Mouse (Mus musculus) hindbrain, embryonic 14.5 days (tissue): ENCODE data around the gene Pfn1. TPM values are rescaled to one million over a fixed set of nuclear protein-coding genes. Genes with fewer than 3 reads are reported as not detected.
A peak's percentile ranks its signal among the peaks of the same experiment; 100 is the strongest.

Experiments used
- ATAC-seq: fragments of 200-750 bp; cut with Nextera tagmentation; 2 replicates; pipeline ENCODE4 v1.8.0; 2017; ENCODE audit warnings: moderate number of reproducible peaks, mild to moderate bottlenecking, moderate TSS enrichment, moderate library complexity; ENCODE audit not compliant: low FRiP score
- DNase-seq: peaks from one replicate; pipeline ENCODE4 v3.0.0-alpha.2; 2015; ENCODE audit warnings: low spot score
- H3K27ac ChIP-seq: fragments of 300-500 bp; sonication (generic); 2 replicates; pipeline ENCODE4 v1.5.1; 2014; ENCODE audit warnings: mild to moderate bottlenecking, moderate library complexity
- H3K27me3 ChIP-seq: fragments of 300-500 bp; sonication (generic); 2 replicates; pipeline ENCODE4 v1.6.1; 2014; ENCODE audit warnings: mild to moderate bottlenecking, low read length, mixed read lengths; ENCODE audit not compliant: control insufficient read depth, insufficient read depth
- H3K36me3 ChIP-seq: fragments of 300-500 bp; sonication (generic); replicated peaks from 2 replicates; pipeline ENCODE4 v1.6.1; 2014; ENCODE audit not compliant: control insufficient read depth, insufficient read depth
- H3K4me1 ChIP-seq: fragments of 300-500 bp; sonication (generic); replicated peaks from 2 replicates; pipeline ENCODE4 v1.6.1; 2014; ENCODE audit warnings: antibody characterized with exemption, low read length, mixed read lengths; ENCODE audit not compliant: control insufficient read depth, insufficient read depth
- H3K4me2 ChIP-seq: fragments of 300-500 bp; sonication (generic); replicated peaks from 2 replicates; pipeline ENCODE4 v1.6.1; 2014; ENCODE audit warnings: mild to moderate bottlenecking, moderate library complexity
- H3K4me3 ChIP-seq: fragments of 300-500 bp; sonication (generic); replicated peaks from 2 replicates; pipeline ENCODE4 v1.5.1; 2014; ENCODE audit warnings: mild to moderate bottlenecking, low read length
- H3K9ac ChIP-seq: fragments of 300-500 bp; sonication (generic); 2 replicates; pipeline ENCODE4 v1.6.1; 2014
- H3K9me3 ChIP-seq: fragments of 300-500 bp; sonication (generic); 2 replicates; pipeline ENCODE4 v1.6.1; 2016; ENCODE audit warnings: low read length; ENCODE audit not compliant: control insufficient read depth
- WGBS: fragments of 180-500 bp; shearing (Covaris S2); extraction: QIAGEN DNeasy Blood & Tissue Kit; methylation state at CpG from one replicate; pipeline ENCODE4 v1.1.7; 2014; 5-methylcytosine and 5-hydroxymethylcytosine counted together
- polyA plus RNA-seq: library from polyadenylated mRNA; unstranded; fragments of >200 nt; fragmentation: Nextera tagmentation; extraction: Ambion mirVana; gene quantifications from 2 replicates; pipeline ENCODE4 v1.2.1, GENCODE M21; 2014

Pfn1 gene
- polyA plus RNA-seq, 1 experiment from 2014 or later = 703 TPM

GRCm38 (mm10) chr11:70679361-70679760 lies 24.9 kb upstream of the Pfn1 start:
- Histone ChIP-seq H3K27me3 (no peaks in the 10 kb centered on the region), H3K36me3 (peaks cover 84% of the 10 kb centered on the region), H3K4me3 (no peak overlapping the region), H3K4me2 (no peak overlapping the region), H3K9ac (no peak overlapping the region), H3K4me1 (peaks cover 8% of the 10 kb centered on the region; the same call in 1 of the 2 replicates), H3K27ac (no peak overlapping the region), H3K9me3 (no peaks in the 10 kb centered on the region)
- no peak for ATAC-seq
- WGBS = 98% methylated on average over 8 of the region's 8 CpGs
- DNase-seq = no peak

DNA sequence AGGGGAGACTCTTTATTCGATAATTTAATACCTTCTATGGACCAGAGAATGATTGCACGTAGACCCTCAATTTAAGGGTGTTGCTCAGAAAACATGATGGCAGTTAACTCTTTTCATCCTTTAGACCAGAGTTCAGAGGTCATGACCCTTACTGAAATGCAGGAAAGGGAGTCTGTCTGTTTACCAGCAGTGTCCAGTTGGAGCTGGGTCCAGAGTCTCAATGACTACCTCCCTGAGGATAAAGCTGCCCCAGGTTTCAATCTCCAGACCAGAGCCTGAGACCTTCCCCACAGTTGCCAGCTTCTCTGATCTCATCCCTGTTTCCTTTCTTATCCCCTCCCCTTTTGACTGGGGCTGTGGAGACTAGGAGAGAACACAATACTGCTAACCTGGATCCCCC lies 24.1 kb upstream of the Pfn1 start:
- no peak overlapping the region for H3K9ac ChIP-seq
- H3K36me3 ChIP-seq = peaks cover 82% of the 10 kb centered on the region
- H3K4me1 ChIP-seq = peaks cover 8% of the 10 kb centered on the region; the same call in 1 of the 2 replicates
- H3K27ac ChIP-seq = no peak overlapping the region
- no peaks in the 10 kb centered on the region for H3K9me3 ChIP-seq
- ATAC-seq (no peak), DNase-seq (no peak)
- no peaks in the 10 kb centered on the region for H3K27me3 ChIP-seq
- no peak overlapping the region for H3K4me2 ChIP-seq
- no peak overlapping the region for H3K4me3 ChIP-seq
- 72% methylated on average over 2 of the region's 2 CpGs for WGBS

DNA sequence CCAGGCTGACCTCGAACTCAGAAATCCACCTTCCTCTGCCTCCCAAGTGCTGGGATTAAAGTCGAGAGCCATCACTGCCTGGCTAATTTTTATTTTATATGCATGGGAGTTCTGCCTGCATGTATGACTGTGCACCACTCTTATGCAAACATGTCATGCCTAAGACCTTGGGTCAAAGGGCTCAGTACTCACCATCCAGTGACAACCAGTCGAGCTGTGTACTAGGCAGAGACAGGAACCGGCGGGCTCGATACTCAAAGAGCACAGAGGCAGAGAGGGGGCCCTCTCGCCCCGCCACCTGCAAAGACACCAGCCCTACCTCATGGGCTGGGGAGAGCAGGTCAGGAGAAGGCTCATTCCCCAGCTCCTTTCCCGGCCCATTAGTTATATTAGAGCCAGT lies 23.6 kb upstream of the Pfn1 start:
- Histone ChIP-seq H3K4me2 (no peak overlapping the region), H3K36me3 (peaks cover 82% of the 10 kb centered on the region), H3K9ac (no peak overlapping the region), H3K27ac (no peak overlapping the region), H3K27me3 (no peaks in the 10 kb centered on the region), H3K4me1 (peaks cover 8% of the 10 kb centered on the region; the same call in 1 of the 2 replicates), H3K4me3 (no peak overlapping the region), H3K9me3 (no peaks in the 10 kb centered on the region)
- 83% methylated on average over 9 of the region's 9 CpGs for WGBS
- ATAC-seq (no peak), DNase-seq (no peak)

DNA sequence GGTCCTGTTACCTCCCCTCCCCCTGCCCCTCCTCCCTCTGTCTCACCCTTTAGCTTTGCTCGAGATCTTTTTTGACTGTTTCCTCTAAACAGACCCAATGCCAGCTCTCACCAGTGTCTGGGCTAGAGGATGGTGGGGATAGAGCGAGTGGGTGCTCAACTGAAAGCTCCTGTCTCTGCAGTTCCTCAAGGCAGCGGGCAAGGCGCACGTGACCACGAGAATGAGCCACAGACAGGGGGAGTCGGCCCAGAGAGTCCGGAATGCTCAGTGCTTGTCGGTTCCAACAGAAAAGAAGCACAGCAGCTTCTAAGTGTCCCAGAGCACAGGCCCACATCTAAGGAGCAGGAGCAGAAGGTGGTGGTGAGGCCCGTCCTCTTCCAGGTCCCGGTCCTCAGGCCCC lies 20.1 kb upstream of the Pfn1 start:
- WGBS = 71% methylated on average over 11 of the region's 11 CpGs
- peaks cover 74% of the 10 kb centered on the region for H3K36me3 ChIP-seq
- no peak overlapping the region for H3K4me2 ChIP-seq

GRCm38 (mm10) chr11:70674014-70674413 lies 19.6 kb upstream of the Pfn1 start:
- Histone ChIP-seq H3K4me3 (no peak overlapping the region), H3K36me3 (peaks cover 69% of the 10 kb centered on the region), H3K4me2 (no peak overlapping the region), H3K27me3 (no peaks in the 10 kb centered on the region), H3K9me3 (no peaks in the 10 kb centered on the region), H3K9ac (no peak overlapping the region), H3K4me1 (peaks cover 14% of the 10 kb centered on the region), H3K27ac (no peak overlapping the region)
- no peak for ATAC-seq
- DNase-seq = no peak
- WGBS = 51% methylated on average over 6 of the region's 6 CpGs

More for the DNA sequence above, 20.1 kb upstream of the Pfn1 start:
- H3K27ac ChIP-seq = no peak overlapping the region
- no peak for ATAC-seq
- H3K4me3 ChIP-seq = no peak overlapping the region
- H3K9me3 ChIP-seq = no peaks in the 10 kb centered on the region
- no peak for DNase-seq
- no peaks in the 10 kb centered on the region for H3K27me3 ChIP-seq
- H3K9ac ChIP-seq = no peak overlapping the region
- peaks cover 14% of the 10 kb centered on the region for H3K4me1 ChIP-seq

- peak overlapping the region; percentile 85; the same call in 1 of the 2 replicates for H3K9ac ChIP-seq
- DNase-seq (no peak), ATAC-seq (no peak)
- no peaks in the 10 kb centered on the region for H3K27me3 ChIP-seq
- H3K27ac ChIP-seq = no peak overlapping the region
- no peak overlapping the region for H3K4me2 ChIP-seq
- peaks cover 22% of the 10 kb centered on the region for H3K4me1 ChIP-seq
- H3K4me3 ChIP-seq = peak overlapping the region; percentile 71; the same call in 1 of the 2 replicates
- peaks cover 50% of the 10 kb centered on the region for H3K36me3 ChIP-seq
- no peaks in the 10 kb centered on the region for H3K9me3 ChIP-seq
- 82% methylated on average over 16 of the region's 16 CpGs for WGBS
These were observed 17.0 kb upstream of the Pfn1 start for GRCm38 (mm10) chr11:70671333-70672047.

GRCm38 (mm10) chr11:70670483-70670882 lies 16.0 kb upstream of the Pfn1 start:
- Histone ChIP-seq H3K9ac (peak overlapping the region; percentile 85), H3K27me3 (no peaks in the 10 kb centered on the region), H3K9me3 (no peaks in the 10 kb centered on the region), H3K4me2 (peak overlapping the region; percentile 81), H3K27ac (peak overlapping the region; percentile 98), H3K36me3 (peaks cover 45% of the 10 kb centered on the region; the same call in 1 of the 2 replicates), H3K4me1 (peaks cover 22% of the 10 kb centered on the region), H3K4me3 (peak overlapping the region; percentile 71)
- DNase-seq = no peak
- ATAC-seq = no peak
- 43% methylated on average over 14 of the region's 14 CpGs for WGBS

DNA sequence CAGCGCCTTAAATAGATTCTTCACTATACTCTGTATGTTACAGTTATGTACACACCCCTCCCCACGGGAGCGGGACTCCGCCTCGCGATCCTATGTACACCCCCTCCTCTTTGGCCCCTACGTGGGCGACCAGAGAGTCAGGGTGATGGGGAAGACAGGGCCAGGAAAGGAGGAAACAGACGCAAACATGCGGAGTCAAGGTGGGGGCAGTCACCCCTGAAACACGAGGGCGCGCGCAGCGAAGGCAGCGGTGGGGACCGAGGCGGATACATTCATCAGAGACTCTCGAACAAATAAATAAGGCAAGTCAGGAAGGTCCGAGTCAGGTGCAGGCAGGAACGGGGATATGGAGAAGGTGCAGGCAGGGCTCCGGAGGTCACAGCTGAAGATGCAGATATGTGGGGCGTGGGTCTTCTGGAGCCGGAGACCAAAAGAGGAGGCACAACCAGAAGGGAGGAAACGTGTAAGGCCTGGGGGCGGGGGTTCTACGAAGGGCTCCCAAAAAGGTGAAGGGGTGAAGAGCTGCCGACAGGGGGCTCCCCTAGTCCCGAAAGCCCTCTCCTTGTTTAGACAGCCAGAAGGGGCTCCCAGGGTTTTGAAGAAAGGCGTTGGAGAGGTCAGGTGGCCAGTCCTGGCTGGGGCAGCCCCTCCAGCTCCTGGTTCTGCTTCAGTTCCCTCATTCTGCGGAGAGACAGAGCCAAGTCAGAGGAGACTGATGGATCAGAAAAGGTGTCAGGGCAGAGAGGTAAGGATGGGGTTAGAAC lies 15.3 kb upstream of the Pfn1 start:
- DNase-seq = peak; percentile 67
- no peaks in the 10 kb centered on the region for H3K27me3 ChIP-seq

GRCm38 (mm10) chr11:70668771-70669505 lies 14.5 kb upstream of the Pfn1 start, which contains the start of gene Spag7:
Spag7 (minus strand) TSS chr11:70669416.
- peak within 1 kb of the TSS; percentile 85 for H3K9ac ChIP-seq
- peak within 1 kb of the TSS; percentile 71 for H3K4me3 ChIP-seq
- DNase-seq = peak; percentile 96
- H3K4me2 ChIP-seq = peak within 1 kb of the TSS; percentile 81
- WGBS = 0% methylated on average over 44 of the region's 44 CpGs
- ATAC-seq = peak; percentile 96
- no peaks in the 10 kb centered on the region for H3K27me3 ChIP-seq
- peaks cover 45% of the 10 kb centered on the region for H3K36me3 ChIP-seq
- H3K4me1 ChIP-seq = peaks cover 22% of the 10 kb centered on the region
- H3K27ac ChIP-seq = peak within 1 kb of the TSS; percentile 98
- no peaks in the 10 kb centered on the region for H3K9me3 ChIP-seq

More for the DNA sequence above, 15.3 kb upstream of the Pfn1 start:
- Histone ChIP-seq H3K9me3 (no peaks in the 10 kb centered on the region), H3K36me3 (peaks cover 43% of the 10 kb centered on the region), H3K27ac (peak overlapping the region; percentile 98), H3K4me1 (peaks cover 22% of the 10 kb centered on the region), H3K9ac (peak overlapping the region; percentile 85), H3K4me2 (peak overlapping the region; percentile 81), H3K4me3 (peak overlapping the region; percentile 71)
- peak; percentile 22; the same call in 1 of the 2 replicates for ATAC-seq
- under 1% methylated on average over 31 of the region's 31 CpGs for WGBS
